18 mouse cellular contexts compared by ENCODE assay signal in the genomic region with DNA sequence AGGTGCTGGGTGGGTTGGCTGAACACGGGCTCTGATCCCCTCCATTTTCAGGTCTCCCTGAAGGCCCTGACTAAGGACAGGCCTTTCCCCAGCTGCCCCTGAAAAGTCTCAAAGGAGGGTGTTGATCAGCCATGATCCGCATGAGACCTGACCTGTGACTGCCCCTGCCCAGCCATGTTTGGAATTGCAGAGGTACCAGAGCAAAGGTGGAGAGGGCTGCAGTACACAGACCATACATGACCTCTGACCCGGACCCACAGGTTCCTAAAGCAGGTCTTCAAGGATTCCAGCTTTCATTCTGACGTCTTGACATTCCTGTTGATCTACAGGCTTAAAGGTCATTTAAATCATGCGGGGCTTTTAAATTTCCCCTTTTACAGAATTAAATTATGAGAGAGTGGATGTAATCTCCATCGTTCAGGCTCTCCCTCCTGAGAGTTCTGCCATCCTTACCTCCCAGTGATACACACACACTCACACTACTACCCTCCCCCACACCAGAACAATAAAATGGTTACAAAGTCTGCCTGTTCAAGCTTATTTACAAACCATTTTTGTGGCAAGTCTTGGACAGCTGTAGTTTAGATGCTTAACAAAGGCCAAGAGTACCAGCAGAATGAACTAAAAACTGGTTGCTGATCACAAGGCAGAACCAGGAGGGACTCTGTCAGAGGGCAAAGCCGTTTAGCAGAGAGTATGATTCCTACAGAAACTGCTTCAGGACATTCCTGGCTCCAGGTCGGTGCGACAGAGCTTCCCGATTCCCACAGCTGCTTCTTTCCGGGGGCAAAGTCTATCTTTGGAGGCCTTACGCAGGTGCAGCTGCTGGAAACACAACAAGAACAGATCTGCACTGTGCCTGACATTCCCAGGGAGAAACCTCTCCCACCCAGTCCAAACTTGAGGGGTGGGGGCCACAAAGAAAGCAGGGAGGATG. TPM values are rescaled to one million over a fixed set of nuclear protein-coding genes. Genes with fewer than 3 reads are reported as not detected.
DNase-seq lines count a peak whose midpoint lies in the region; ATAC-seq and TF ChIP-seq lines count a peak whose summit lies in the region.
"Had no signal": no experiment of that assay in that cellular context is flagged by ENCODE, and none has a peak within 500 bp of the region (broad histone marks: within the 10 kb centered on the region; RNA-seq: fewer than 3 reads in every experiment).

No protein-coding gene starts in this region.

- no peak overlapping the region for H3K4me3 ChIP-seq in kidney, embryonic 16.5 days (ENCODE audit: low read length)
- H3K4me3 ChIP-seq in liver, adult 2 months (ENCODE audit: insufficient read depth, low read depth, low read length): no peak overlapping the region
- no peak overlapping the region for H3K4me3 ChIP-seq in stomach, embryonic 15.5 days (replicated peaks)
- H3K4me3 ChIP-seq in lung, adult 2 months (replicated peaks; ENCODE audit: extremely low read depth, low read depth, low read length): no peak overlapping the region
- H3K4me3 ChIP-seq: forebrain, embryonic 13.5 days; hindbrain, embryonic 10.5 days; limb, embryonic 13.5 days had no signal

- TF ChIP-seq POLR2A in liver, adult 2 months (IDR thresholded peaks at IDR 0.05; ENCODE audit: extremely low read depth, insufficient read depth, low read length): no peak
- no peak for TF ChIP-seq POLR2A in lung, adult 2 months (IDR thresholded peaks at IDR 0.05; ENCODE audit: borderline replicate concordance, extremely low read depth, low read depth, low read length)

- H3K36me3 ChIP-seq in kidney, embryonic 16.5 days (ENCODE audit: insufficient read depth, low read length): no peaks in the 10 kb centered on the region
- no peaks in the 10 kb centered on the region for H3K36me3 ChIP-seq in liver, adult 2 months (ENCODE audit: control insufficient read depth, insufficient read depth, low read length)
- no peaks in the 10 kb centered on the region for H3K36me3 ChIP-seq in stomach, embryonic 15.5 days
- H3K36me3 ChIP-seq: G1E; hindbrain, embryonic 10.5 days; limb, embryonic 13.5 days had no signal

- WGBS in kidney, embryonic 16.5 days: 52% methylated on average over 12 of the region's 12 CpGs
- WGBS in liver, adult 2 months: 24% methylated on average over 12 of the region's 12 CpGs
- WGBS in stomach, embryonic 15.5 days: 46% methylated on average over 12 of the region's 12 CpGs
- 77% methylated on average over 12 of the region's 12 CpGs for WGBS in lung, adult 2 months

- H3K4me2 ChIP-seq in kidney, embryonic 16.5 days (replicated peaks; ENCODE audit: low read depth, low read length): no peak overlapping the region
- no peak overlapping the region for H3K4me2 ChIP-seq in stomach, embryonic 15.5 days
- H3K4me2 ChIP-seq: forebrain, embryonic 13.5 days; limb, embryonic 13.5 days had no signal

- TF ChIP-seq CTCF in liver, adult 2 months (IDR thresholded peaks at IDR 0.05; ENCODE audit: low read depth, low read length): no peak
- no peak for TF ChIP-seq CTCF in lung, adult 2 months (IDR thresholded peaks at IDR 0.05; ENCODE audit: insufficient read depth, low read length)

- H3K4me1 ChIP-seq in kidney, embryonic 16.5 days (ENCODE audit: insufficient read depth, low read length): peaks cover 14% of the 10 kb centered on the region
- H3K4me1 ChIP-seq in liver, adult 2 months (ENCODE audit: control insufficient read depth, insufficient read depth, low read length): peaks cover 12% of the 10 kb centered on the region
- H3K4me1 ChIP-seq in stomach, embryonic 15.5 days: peaks cover 6% of the 10 kb centered on the region; the same call in 1 of the 2 replicates
- no peaks in the 10 kb centered on the region for H3K4me1 ChIP-seq in lung, adult 2 months (ENCODE audit: control insufficient read depth, insufficient read depth, low read length)
- H3K4me1 ChIP-seq: forebrain, embryonic 13.5 days had no signal

- no peaks in the 10 kb centered on the region for H3K79me2 ChIP-seq in liver, adult 2 months (ENCODE audit: control insufficient read depth, insufficient read depth, low read length)

- H3K9me3 ChIP-seq in kidney, embryonic 16.5 days (ENCODE audit: low read length): no peaks in the 10 kb centered on the region
- no peaks in the 10 kb centered on the region for H3K9me3 ChIP-seq in stomach, embryonic 15.5 days
- H3K9me3 ChIP-seq: forebrain, embryonic 13.5 days; G1E; hindbrain, embryonic 10.5 days; limb, embryonic 13.5 days had no signal

- ATAC-seq in kidney, embryonic 16.5 days (ENCODE audit: low FRiP score, low TSS enrichment): peak; percentile 57; the same call in 1 of the 2 replicates
- 0 out of 2 replicates have a peak, but pooled peaks have one; percentile 52 for ATAC-seq in stomach, embryonic 15.5 days (ENCODE audit: insufficient read depth, low FRiP score, low read depth)
- ATAC-seq: CD4-positive, CD25-positive, alpha-beta regulatory T cell, adult 4 months; forebrain, embryonic 13.5 days; lung, postnatal 0 days; midbrain, embryonic 16.5 days had no signal

- no peak overlapping the region for H3K9ac ChIP-seq in kidney, embryonic 16.5 days (replicated peaks; ENCODE audit: low read length)
- H3K9ac ChIP-seq in liver, adult 2 months (ENCODE audit: low read depth, low read length): 0 out of 2 replicates have a peak overlapping the region, but pooled peaks have one; percentile 17
- no peak overlapping the region for H3K9ac ChIP-seq in stomach, embryonic 15.5 days
- H3K9ac ChIP-seq: forebrain, embryonic 13.5 days; limb, embryonic 13.5 days had no signal

- peak; percentile 34 for DNase-seq in kidney, adult 18-20 months
- DNase-seq in liver, adult 2 months (ENCODE audit: extremely low read depth, low read depth, low spot score): peak; percentile 84
- no peak for DNase-seq in lung, adult 2 months
- DNase-seq in spleen, postnatal 36 days (ENCODE audit: low spot score in 2 of 2): no peak
- DNase-seq in cerebellum, adult 9-10 months: no peak
- no peak for DNase-seq in spleen, postnatal 4 days (ENCODE audit: low spot score in 2 of 2)
- DNase-seq: cerebellum, adult 9-11 months; retina, postnatal 1 day; thymus, postnatal 36 days had no signal

- no peaks in the 10 kb centered on the region for H3K27me3 ChIP-seq in kidney, embryonic 16.5 days (ENCODE audit: insufficient read depth, low read length)
- no peaks in the 10 kb centered on the region for H3K27me3 ChIP-seq in liver, adult 2 months (ENCODE audit: control insufficient read depth, insufficient read depth, low read length)
- H3K27me3 ChIP-seq in stomach, embryonic 15.5 days (replicated peaks): no peaks in the 10 kb centered on the region
- H3K27me3 ChIP-seq: forebrain, embryonic 13.5 days; limb, embryonic 13.5 days had no signal

- peak overlapping the region; percentile 52; the same call in 1 of the 2 replicates for H3K27ac ChIP-seq in kidney, embryonic 16.5 days (ENCODE audit: low read length)
- peak overlapping the region; percentile 74 for H3K27ac ChIP-seq in liver, adult 2 months (replicated peaks; ENCODE audit: insufficient read depth, low read depth, low read length)
- H3K27ac ChIP-seq in stomach, embryonic 15.5 days: peak overlapping the region; percentile 81
- H3K27ac ChIP-seq: forebrain, embryonic 13.5 days; hindbrain, embryonic 10.5 days; limb, embryonic 13.5 days had no signal

RNA-seq across cellular contexts. Expression of a gene that starts 28.4 kb away (rescaled TPM):
- polyA plus RNA-seq in kidney, embryonic 16.5 days (2015; fragmentation: Nextera tagmentation; extraction: Ambion mirVana): 639 and 663 TPM in 2 replicates
- 278 and 319 TPM in 2 replicates for total RNA-seq in liver, adult 2 months (2014; rRNA removed)
- polyA plus RNA-seq in liver, adult 2 months (2012; rRNA removed): 34.3 and 41.4 TPM in 2 replicates
- polyA plus RNA-seq in stomach, embryonic 15.5 days (2015; fragmentation: Nextera tagmentation; extraction: Ambion mirVana): 502 and 547 TPM in 2 replicates
- 149 and 203 TPM in 2 replicates for polyA plus RNA-seq in lung, adult 2 months (2012; rRNA removed)

Comparison
In these comparisons a context has a peak if more than half of its experiments do, and no peak if none do; other contexts are left out.
1. DNase-seq: peak in kidney, adult 18-20 months (single experiment) and liver, adult 2 months (single experiment); none in lung, adult 2 months (single experiment), spleen, postnatal 36 days (0 of 2), cerebellum, adult 9-10 months (single experiment) and spleen, postnatal 4 days (0 of 2).
2. Peak in every context shown above with its lines, with median percentiles within 50 percentile points of each other: H3K27ac ChIP-seq.